Mouse (Mus musculus) 3T3-L1 (cell line): ENCODE data around the gene Cadm2.
A peak's percentile ranks its signal among the peaks of the same experiment; 100 is the strongest.

Experiments used
- DNase-seq: peaks from one replicate; pipeline ENCODE4 v3.0.0-alpha.2; 2015; ENCODE audit warnings: low read depth, low spot score

Cadm2 gene

DNA sequence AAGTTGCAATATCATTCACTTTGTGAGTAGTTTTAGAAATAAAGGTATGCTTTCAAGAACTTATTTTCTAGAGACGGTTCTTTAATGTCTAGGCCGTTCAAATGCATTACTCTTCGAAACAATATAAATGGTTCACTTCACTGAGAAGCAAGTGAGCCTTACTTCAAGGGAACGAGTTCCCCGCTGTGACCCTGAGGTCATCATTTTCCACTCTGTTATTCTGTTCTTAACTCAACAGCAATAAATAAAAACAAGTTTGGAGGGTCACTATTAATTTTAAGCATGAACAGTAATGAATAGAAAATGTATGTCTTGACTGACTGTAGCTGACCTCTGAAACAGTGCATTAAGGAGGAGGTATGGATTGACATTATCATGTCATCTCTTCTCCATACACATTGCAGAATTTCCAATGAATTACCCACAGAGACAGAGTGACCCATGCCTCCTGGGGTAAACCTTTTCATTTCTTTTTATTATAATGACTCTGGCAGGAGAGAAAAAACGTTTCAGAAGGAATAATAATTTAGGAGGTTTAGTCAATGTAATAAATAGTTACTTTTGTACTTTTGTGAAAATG is 458.4 kb downstream of the Cadm2 start:
- DNase-seq = no peak

DNA sequence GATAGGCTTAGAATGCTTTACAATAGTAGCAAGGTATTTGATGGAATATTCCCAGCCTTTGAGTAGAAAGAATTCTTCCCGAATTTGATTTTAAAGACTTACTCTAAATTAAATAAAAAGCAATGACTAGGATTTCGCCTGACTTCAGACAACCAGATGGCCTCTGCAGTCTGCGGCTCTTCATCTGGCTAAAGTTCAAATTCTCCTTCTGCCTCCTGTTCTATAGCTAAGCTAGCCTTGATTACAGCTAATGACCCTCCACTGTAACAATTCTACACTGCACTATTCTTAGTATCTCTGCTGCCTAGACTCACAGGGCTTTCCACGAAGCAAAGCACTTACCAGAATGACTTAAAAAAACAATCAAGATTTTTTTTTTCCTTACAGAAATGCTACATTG is 495.9 kb downstream of the Cadm2 start:
- DNase-seq = no peak

DNA sequence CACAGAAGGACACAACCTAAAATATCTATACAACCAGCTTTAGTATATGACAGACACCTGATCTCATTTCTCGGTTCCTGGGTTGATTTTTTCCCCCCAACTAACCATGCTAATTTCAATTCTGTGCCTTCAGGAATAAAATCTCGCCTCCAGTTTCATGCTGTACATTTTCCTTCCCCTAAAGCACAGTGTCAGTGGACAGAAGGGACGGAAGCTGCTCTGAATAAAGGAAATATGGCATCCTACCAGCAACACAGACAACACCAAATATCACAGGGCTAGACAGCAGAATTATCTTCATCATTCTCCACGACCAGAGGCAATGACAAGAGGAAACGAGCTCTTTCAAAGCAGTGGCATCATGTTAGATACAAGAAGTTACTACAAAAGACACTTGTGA is 498.2 kb downstream of the Cadm2 start:
- DNase-seq = no peak

GRCm38 (mm10) chr16:67121781-67122180 is 498.9 kb downstream of the Cadm2 start:
- no peak for DNase-seq

DNA sequence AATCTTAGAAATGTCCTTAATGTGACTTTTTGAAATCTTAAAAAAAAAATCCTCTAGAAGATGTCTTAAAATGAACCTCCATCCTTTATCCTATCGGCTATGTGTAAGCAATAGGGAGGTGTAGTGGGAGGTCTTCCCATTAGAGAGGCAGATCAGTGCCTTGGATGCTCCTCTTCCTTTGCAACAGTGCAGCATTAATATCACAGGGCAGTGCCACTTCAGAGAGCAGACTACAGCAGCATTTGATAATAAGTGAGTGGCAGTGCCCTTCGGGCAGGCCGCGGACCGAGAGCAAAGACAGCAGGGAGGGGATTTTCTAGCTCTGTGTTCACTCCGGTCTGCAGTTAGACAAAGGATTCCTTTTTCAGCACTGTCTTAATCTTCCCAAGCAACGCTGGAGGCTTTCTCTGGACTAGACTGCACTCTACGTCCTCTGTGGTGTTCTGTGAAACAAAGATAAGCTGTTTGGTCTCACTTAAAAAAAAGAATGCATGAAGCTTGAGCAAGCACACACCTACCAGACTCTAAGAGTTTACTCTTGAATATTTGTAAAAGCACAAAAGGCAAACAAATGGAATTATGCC is 514.1 kb downstream of the Cadm2 start:
- no peak for DNase-seq

GRCm38 (mm10) chr16:67096706-67097105 is 524.0 kb downstream of the Cadm2 start:
- DNase-seq = no peak

DNA sequence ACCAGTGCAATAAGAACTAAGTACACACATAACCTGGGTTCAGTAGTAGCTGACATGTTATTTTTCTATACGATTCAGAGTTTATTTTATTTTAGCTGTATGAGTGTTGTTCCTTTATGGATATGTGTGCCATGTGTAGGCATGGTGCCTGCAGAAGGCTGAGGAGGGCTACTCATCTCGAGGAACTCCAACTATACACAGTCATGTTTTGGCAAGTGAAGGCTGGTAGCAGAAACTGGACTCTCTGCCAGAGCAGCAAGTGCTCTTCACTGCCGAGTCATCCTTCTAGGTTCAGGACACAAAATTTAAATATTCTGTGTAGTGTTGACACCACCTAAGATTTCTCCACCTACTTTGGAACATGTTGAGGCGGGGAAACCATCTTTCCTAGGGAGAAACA is 524.8 kb downstream of the Cadm2 start:
- no peak for DNase-seq

- peak; percentile 78 for DNase-seq
Observed at GRCm38 (mm10) chr16:67089747-67090146, 531.0 kb downstream of the Cadm2 start.

- DNase-seq = no peak
Observed at GRCm38 (mm10) chr16:67079318-67079717, 541.4 kb downstream of the Cadm2 start.

GRCm38 (mm10) chr16:67076169-67076895 is 544.4 kb downstream of the Cadm2 start:
- DNase-seq = peak; percentile 85

DNA sequence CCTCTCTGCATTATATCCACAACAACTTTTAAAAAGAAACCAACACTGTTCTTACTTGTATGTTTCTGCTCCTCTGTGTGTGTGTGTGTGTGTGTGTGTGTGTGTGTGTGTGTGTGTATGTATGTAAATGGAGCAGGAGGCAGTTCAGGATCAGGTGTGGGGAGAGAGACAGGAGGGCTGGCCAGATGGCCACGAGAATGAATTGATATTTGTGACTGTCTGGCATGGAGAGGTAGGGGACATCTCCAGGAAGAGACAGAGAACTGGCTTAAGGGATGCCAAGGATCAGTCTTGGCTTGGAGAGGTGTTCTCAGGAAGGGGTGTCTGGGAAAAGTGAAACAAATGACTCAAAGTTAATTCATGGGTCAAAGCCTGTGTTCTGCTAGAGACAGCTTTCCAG is 552.2 kb downstream of the Cadm2 start:
- no peak for DNase-seq

- no peak for DNase-seq
Observed at GRCm38 (mm10) chr16:67030918-67031317, 589.8 kb downstream of the Cadm2 start.

DNA sequence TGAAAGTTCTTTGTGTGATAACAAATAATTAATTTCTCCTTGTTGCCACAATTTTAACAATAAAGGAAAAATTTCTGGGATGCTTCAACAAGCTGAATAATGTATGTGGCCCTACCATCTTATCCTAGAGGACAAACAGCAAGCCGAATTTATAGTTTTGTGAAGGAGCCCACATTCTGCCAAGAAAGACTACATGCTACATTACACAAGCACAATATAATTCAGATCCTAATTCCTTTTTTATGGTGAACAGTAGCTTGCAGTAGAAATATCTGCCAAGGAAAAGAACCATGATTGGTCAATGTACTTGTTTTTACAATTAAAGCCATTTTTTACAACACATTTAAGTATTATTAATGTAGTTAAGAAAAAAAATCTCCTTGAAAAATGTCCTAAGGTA is 600.9 kb downstream of the Cadm2 start:
- DNase-seq = no peak

DNA sequence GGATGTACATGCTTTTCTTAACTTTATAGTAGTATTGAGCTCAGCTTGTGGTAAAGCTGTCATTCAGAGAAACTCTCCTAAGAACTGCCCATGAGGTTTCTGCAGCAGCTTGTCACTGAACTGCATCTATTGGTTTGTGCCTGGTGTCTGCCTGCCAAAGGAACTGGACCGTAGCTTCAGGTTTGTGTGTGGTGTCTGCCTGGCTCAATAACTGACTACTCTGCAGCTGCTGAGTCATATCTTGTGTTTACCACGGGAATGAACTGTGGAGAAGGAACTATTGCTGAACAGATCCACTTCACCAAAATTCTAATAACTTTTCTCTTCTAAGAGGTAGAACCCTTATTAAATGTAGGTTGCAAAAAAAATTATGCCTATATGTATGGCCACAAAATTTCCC is 603.0 kb downstream of the Cadm2 start:
- DNase-seq = peak; percentile 52

DNA sequence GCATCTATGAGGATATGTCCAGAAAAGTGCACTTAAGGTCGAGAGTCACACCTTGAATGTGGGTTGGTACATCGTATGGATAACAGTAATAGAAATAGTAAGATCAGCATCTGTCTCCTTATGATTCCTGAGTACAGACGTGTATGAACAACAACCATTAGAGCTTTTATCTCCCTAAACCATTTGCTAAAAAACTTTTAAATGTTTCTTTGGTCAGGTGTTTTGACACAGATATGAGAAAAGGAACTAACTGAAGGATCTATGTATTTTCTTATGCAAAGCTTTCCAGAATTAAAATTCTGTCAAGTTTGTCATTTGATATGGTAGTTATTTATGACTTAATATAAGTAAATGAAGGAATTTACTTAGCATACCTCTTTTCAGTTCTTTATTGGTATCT is 617.5 kb downstream of the Cadm2 start:
- DNase-seq = no peak

- no peak for DNase-seq
Observed at GRCm38 (mm10) chr16:67001707-67002106, 619.0 kb downstream of the Cadm2 start.

DNA sequence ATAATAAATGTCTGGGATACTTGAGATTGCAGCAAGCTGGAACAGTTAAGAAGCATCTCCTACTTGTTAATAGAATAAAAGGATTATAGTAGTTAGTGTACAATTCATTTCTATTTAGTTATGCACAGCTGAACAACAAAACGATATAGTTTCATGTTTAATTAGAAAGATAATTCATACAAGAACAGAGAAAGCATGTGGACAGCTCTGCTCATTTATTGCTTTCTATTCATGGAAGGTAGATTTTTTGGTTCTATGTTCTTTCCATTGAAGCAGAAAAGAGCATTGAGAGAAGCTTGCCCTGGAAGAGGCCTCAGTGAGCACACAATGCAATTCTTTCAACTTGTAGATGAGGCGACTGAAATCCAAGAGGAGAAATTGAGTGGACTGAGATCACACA is 623.2 kb downstream of the Cadm2 start:
- no peak for DNase-seq

GRCm38 (mm10) chr16:66987741-66988140 is 633.0 kb downstream of the Cadm2 start:
- DNase-seq = no peak

DNA sequence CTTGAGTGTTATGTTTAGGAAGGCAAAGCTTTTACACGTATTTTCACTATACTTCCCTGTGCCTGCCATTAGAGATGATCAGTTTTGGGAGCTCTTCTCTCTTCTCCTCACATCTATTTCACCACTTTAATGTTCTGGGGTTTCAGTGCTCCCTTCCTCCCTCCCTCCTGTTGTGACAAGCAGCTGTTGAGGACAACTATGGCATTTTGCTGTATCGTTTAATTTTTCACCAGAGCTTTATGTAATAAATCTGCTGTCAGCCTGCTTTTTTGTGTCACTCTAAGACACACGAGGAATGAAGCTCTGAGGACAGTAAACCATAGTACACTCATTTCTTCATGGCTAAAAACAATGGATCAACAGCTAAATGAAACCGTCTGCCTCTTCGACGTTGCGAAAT is 633.8 kb downstream of the Cadm2 start:
- DNase-seq = no peak

- DNase-seq = peak; percentile 73
Observed at GRCm38 (mm10) chr16:66970912-66971311, 649.8 kb downstream of the Cadm2 start.

GRCm38 (mm10) chr16:66969520-66970144 is 651.1 kb downstream of the Cadm2 start:
- DNase-seq = no peak

DNA sequence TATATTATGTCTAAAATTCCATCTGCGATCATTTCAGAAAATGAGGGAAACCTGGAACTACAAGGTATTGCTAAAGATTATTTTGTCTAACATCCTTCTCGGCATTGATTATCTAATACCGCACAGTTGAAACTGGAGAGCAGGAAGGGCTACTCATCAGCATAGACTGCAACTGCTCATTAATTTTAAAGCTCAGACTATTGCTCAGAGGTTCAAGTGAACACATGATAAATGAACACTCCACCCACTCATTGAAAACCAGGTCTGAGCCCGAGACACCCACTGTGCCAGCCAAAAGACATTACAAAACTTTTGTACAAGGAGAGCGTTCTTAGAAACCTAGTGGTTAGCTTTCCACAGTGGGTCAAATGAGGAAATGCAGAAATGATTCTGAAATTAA is 652.4 kb downstream of the Cadm2 start:
- DNase-seq = no peak

DNA sequence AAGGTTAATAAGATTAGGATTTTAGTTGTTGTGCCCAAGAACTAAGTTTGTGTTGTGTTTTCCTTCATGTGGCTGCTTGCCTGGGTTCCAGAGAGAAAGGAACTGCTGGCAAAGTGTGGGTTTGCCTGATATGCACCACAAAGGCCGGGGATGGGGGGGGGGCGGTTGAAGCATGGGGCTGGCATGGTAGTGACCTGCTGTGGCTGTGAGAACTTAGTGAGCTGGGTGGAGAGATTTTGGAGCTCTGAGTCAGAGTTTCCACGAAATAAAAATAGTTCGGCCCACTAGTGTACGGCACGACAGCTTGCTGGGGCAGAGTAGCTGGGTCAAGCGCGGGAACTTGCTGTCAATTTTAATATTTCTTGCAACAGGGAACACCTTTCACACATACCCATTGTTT is 653.0 kb downstream of the Cadm2 start:
- peak; percentile 24 for DNase-seq
